Mouse (Mus musculus): ENCODE results near the gene Olfr19. TPM values are rescaled to one million over a fixed set of nuclear protein-coding genes. Genes with fewer than 3 reads are reported as not detected.
"Not testable (repeated sequence)": the region's sequence is repeated elsewhere in the genome, so short reads cannot be mapped to it uniquely, and the experiment has no call there.

Olfr19 gene
- total RNA-seq (2021) = not detected
- long read RNA-seq, experiment 1 = 0 reads
- long read RNA-seq, experiment 2 = 0 reads

DNA sequence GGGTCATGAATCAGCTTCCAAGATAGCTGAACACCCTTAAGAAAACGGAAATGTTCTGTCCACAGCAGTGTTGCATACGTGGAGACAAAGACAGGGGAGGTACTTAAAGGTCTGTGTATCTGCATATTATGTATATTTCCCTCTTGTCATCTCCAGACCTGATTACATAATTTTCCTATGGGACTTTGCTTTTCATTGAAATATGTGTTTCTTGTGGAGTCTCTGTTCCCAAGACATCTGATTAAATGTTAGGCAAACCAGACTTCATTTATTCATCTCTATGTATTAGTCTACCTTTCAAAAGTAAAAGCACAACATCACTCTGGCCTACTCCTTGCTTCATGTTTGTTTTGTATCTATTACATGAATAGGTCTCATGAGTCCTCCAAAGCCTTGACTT lies at the start of gene Olfr19:
Olfr19 (minus strand) TSS at position 101 of the 400 bp plus-strand sequence.
- no peak for DNase-seq (ENCODE audit: low spot score in 2 of 2)

DNA sequence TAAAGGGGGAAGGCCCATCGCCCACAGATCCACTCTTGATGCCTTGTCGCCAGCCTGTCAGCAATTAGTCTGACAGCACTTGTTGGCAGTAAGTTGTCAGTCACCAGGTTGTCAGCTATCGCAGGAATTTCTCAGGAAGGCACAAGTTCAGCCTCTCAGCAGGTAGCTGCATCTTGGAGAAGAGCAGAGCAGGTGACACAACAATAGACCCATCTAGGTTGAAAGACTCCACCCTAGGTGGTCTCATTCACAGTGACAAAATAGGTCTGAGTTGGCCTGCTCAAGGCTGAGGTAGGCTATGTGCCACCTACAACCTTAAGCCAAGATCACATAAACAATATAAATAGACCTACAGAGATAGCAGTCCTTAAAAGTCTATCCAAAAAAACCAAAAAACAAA lies 8.8 kb upstream of the Olfr19 start:
- DNase-seq (ENCODE audit: low spot score in 2 of 2) = no peak

DNA sequence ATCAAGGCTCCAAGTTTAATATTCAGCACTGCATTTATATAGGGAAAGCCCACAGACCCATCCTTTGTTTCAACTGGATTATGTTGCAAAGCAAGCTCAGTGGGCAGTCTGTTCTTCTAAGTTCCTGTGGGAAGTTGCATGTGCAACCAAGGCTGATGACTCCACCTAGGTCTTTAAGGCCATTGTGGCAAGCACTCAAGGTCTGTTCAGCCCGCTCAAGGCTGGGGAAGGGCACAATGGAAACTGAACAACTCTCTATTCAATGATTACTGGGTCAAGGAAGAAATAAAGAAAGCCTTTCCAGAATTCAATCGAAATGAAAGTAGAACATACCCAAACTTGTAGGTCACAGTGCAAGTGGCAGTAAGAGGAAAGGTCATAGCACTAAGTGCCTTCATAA lies 7.8 kb upstream of the Olfr19 start:
- DNase-seq (ENCODE audit: low spot score in 2 of 2) = no peak

DNA sequence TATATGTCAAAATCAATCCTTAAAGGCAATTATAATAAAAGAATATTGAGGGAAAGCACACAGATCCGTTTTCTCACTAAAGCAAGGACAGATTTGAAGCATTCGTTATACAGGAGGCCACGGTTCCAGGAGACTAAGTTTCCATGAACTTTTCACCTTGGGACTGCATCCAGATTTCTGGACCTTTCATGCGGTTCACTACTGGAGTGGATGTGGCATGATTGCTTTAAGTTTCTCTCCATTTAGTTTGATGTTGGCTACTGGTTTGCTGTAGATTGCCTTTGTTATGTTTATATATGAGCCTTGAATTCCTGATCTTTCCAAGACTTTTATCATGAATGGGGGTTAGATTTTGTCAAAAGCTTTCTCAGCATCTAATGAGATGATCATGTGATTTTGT lies 11.2 kb downstream of the Olfr19 start:
- no peak for DNase-seq (ENCODE audit: low spot score in 2 of 2)

DNA sequence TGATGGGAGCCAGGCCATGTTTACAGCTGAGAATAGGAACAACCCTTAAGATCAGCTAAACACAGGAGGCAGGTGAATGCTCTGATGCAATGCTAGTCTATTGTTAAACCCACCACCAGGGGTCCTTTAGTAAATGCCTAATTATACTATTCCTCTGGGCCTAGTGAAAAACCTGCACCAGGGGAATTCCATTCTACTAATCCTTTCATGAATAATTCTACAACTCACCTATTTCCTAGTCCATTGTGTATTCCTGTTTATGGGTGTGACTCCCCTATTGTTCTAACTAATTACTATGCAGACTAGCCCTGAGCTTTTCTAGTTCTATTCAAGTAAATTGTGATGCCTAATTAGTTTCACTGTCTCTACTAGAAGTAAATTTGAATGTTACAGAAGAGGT lies 11.7 kb downstream of the Olfr19 start:
- not testable (repeated sequence) for DNase-seq (ENCODE audit: low spot score in 2 of 2)

DNA sequence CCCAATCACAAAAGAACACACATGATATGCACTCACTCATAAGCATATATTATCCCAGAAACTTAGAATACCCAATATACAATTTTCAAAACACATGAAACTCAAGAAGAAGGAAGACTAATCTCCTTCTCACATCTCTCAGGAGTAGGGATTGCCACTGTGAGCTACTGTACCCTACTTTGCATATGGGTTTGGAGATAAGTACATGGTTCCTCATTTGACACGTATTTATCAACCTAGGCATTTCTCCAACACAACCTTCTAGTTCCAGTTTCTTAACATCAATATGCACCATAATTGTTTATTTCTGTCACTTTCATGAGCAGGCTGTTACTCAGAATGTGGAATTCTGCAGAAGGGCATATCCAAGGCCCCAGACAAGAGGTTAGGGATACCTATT lies 31.1 kb downstream of the Olfr19 start:
- no peak for DNase-seq (ENCODE audit: low spot score in 2 of 2)

DNA sequence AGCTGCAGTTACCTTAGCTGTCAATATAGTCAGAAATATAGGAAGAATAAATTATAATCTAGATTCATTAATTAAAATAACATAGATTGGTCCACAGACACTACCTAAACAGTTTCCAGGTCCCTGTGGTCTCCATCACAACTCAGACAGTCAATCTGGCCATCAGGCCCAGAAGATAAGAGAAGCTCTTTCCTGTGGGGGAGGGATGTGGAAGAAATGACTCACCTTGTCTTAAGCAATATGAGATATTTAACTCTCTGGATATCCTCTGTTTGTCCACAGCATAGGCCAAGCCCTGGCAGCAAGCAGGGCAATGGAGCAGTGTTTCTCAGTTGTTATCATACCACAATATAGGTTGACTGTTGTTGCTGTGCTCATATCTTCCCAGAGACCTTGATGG lies 42.5 kb downstream of the Olfr19 start:
- no peak for DNase-seq (ENCODE audit: low spot score in 2 of 2)

Other genes starting within 250 kb of the Olfr19 start
- 10 to 100 TPM; 58.7 to 59.5 TPM for gene Fgd4, start 75.9 kb downstream of the Olfr19 start, total RNA-seq (2021)
- gene Spag6l, start 153.1 kb upstream of the Olfr19 start, total RNA-seq (2021) = 10 to 100 TPM; 11.3 to 13.6 TPM
- gene Igll1, start 187.6 kb upstream of the Olfr19 start, total RNA-seq (2021) = not detected
- gene Top3b, start 194.3 kb upstream of the Olfr19 start, total RNA-seq (2021) = 10 to 100 TPM; 57.9 to 67.3 TPM
- gene Vpreb1, start 194.4 kb upstream of the Olfr19 start, total RNA-seq (2021) = 1 to 10 TPM in 1 of 2 experiments, not detected in 1; 1.8 TPM
- 10 to 100 TPM; 29.2 to 31.6 TPM for gene Ppm1f, start 220.1 kb upstream of the Olfr19 start, total RNA-seq (2021)

All from layer of hippocampus, postnatal 14 days (tissue).